Mouse (Mus musculus) heart, adult 8-10 months (tissue): ENCODE data around the gene Il2ra. TPM values are rescaled to one million over a fixed set of nuclear protein-coding genes. Genes with fewer than 3 reads are reported as not detected.

ENCODE experiments used
- DNase-seq: peaks from one replicate; pipeline ENCODE4 v3.0.0; 2022; ENCODE audit warnings: low spot score
- total RNA-seq, 4 experiments: library from RNA; stranded (reverse); gene quantifications; 2 replicates each; pipeline ENCODE4 v1.2.4; 2022

Il2ra gene
- total RNA-seq, 4 experiments from 2014 or later = 0.62 to 1.5 (median 1.3) TPM

DNA sequence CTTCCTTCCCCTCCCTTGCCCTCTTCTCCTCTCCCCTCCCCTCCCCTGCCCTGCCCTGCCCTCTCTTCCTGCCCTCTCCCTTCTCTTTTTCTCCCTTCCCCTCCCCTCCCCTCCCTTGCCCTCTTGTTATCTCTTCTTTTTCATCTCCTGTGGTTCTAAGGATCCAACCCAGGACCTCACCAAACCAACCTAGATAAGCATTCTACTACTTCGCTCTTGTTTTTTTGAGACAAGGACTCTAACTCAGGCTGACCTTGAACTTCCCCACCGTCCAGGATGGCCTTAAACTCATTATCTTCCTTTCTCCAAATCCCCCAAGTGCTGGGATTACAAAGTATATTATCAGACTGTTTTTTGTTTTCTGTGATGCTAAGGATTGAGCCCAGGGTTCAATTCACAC, 10.2 kb downstream of the Il2ra start:
- no peak for DNase-seq

DNA sequence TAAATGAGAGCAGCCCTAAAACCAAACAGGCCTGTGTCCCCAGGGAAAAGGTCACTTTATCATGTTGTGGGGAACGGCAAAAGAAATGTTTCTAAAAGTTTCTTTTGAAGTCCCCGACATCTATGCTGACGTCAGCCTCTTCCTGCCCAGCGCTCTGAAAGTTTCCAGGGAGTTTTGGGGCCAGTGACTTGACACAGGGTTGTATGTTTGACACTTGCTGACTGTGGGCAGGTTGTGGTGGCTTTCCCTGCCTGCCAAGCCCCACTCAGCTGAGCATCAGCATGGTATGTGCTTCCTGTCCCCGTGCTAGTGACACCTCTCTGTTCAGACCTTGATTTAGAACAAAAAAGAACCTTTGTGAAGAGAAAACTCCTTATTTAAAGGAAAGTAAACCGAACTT, 10.7 kb downstream of the Il2ra start:
- no peak for DNase-seq

GRCm38 (mm10) chr2:11653780-11654179, 11.2 kb downstream of the Il2ra start:
- DNase-seq = no peak

DNA sequence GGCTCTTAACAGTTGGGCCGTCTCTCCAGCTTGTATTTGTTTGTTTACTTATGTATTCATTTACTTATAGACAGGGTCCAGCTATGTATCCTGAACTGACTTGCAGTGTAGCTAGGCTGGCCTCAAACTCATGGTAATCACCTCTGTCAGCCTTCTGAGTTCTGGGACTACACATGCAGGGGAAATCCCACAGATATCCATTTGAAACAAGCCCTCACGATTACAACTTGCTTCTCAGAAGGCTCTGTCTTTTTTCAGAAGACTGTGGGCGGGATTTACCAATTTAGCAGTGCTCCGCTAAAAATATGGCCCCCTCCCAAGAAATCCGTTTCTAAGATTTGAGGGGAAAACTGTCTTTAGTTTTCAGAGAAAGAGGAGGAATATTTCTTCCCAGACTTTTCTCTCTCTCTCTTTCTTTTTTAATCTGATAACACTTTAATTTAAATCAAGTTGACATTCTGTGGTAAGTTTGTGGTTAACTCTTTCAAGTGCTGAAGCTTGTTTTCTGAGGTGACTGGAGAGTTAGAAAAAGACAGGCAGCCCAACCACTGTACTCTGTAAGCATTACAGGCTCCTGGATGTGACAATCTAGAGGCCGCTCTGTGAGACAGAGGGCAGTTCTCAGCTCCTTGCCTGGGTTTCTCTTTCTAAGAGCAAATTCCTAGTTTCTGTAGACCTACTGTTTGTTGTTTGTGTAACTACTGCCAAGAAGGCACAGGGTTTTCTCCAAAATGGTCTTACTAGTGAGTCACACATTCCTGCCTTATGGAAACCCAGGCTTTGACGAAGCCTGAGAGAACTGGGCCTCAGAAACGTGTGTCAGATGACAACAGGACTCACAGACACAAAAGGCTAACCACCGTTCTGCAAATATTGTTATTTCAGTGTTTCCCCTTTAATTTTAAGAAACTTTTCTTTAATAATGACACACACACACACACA, 12.7 kb downstream of the Il2ra start:
- peak; percentile 8 for DNase-seq

DNA sequence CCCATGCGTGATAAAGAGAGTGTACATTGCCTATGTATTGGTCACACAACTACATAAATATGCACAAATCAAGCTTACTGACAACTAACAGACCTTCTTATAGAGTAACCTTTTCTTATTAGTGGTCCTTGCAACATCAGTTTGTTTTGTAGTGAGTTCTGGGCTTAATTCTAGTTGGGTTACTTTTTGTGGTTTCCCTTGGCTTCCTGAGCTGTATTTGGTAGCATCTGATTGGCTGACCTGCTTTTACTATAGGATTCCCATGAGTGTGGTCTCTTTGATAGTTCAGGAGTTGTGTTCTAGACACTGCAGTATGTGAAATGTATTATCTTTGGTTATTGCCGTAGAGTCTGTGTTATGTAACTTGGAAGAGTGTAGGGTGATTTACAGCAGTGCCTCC, 15.0 kb downstream of the Il2ra start:
- no peak for DNase-seq

DNA sequence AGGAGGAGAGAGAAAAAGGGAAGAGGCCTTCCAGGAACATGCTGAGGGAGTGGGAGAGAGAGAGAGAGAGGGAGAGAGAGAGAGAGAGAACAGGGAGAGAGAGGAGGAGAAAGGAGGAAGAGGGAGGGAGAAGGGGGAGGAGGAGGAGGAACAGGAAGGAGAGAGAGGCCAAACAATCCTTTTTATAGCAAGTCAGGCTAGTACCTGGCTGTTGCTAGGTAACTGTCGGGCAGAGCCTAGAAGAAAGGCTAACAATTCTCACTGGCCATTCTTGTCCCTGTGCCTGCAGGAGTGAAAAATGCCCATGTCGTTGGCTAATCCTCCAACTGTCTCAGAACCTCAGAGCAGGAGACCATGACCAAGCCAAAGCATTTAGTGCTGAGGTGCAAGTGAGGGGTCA, 16.7 kb downstream of the Il2ra start:
- no peak for DNase-seq

DNA sequence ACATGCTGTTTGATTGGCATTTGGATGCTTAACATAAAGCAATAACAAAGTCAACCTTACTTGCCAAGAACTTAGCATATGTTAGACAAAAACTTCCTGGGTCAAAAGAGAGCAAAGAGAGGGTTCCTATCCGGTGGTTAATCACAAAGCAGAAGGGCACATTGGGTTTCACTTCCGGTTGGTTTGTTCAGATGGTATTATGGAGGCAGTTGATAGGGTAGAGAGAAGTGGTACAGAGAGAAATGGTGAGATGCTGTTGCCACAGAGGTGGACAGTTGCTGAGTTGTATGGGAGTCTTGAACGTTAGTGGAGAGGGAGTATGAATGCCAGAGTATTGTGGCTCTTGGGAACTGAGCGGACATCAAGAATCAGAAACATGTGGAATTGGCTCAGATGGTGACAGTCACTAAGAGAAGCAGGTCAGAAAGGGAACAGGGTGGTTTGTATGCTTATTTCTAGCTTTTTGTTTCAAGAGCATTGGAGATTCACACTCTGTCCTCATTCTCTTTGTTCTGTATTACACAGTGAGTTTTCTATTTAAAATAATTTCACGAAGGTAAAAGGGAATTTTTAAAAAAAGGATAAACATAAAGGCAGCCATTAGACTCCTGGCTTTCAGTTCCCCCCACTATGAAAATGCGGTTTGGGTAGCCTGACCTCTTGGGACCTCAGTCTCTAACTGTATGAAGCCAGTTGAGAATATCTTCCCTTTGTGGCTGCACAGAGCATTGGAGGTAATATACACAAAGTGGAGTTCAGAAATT, 19.7 kb downstream of the Il2ra start:
- no peak for DNase-seq

DNA sequence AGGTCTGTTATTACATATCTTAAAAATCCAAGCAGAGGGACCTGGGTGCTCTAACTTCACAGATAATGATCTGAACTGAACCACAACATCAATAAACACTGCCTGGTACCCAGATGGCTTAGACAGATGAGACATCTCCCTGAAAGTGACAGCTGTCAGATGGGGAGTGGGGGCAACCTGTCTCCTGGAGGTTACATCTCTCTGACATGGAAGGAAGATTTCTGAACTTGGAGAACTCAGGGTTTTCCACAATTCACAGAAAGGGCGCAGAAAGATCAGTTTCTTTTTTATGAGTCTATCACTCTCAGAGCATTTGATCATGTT, 20.3 kb downstream of the Il2ra start:
- no peak for DNase-seq

DNA sequence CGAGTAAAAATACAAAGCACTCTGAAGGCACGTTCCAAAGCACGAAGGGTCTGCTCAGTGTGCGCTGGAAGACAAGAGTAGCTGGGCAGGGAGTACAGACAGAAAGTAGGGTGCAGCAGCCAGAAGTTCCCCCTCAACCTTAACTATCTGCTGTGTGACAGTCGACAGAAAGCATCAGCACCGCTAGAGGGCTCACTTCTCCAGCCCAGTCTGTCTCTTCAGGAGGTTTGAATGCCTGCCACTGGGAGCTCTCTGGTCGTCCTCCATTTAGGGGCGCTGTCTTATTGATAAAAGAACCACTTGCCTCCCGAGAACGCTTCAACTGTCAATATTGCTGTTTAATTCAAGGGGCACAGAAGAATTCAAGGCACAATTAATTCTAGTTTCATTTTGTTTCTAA, 21.4 kb downstream of the Il2ra start:
- peak; percentile 75 for DNase-seq

DNA sequence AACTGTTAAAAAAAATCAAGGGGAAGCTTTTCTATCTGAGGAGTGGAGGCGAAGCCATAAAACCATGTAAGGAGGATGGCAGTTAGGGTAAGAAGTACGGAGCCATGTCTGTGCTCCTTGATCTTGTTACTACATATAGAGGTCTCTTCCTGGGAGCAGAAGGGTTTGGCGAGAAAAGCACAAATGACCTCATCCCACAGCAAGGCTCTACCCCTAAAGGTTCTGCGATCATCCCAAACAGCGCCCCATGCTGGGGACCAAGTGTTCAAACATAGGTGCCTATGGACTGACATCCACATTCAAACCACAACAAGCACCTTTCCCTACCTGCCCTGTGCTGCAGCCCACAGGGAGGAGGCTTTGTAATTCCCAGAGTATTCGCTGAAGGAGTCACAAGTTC, 21.8 kb downstream of the Il2ra start:
- no peak for DNase-seq

DNA sequence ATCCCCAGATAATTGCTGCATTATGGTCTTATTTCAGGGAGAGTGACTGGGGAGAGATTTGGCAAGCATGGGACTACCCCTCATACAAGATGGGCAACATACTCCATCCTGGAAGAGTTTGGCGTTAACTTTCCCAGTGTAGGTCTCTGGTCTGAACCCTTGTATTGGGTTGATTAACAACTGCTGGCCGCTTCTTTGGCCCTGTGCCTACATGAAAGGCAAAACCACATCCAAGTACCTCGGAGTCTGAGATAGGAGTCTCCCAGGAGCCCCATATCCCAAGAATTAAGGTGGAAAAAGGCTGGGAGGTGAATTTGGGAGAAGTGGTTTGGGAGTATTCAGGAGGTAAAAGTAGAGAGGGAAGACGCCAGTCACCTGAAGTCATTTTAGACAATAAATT, 22.2 kb downstream of the Il2ra start:
- no peak for DNase-seq

DNA sequence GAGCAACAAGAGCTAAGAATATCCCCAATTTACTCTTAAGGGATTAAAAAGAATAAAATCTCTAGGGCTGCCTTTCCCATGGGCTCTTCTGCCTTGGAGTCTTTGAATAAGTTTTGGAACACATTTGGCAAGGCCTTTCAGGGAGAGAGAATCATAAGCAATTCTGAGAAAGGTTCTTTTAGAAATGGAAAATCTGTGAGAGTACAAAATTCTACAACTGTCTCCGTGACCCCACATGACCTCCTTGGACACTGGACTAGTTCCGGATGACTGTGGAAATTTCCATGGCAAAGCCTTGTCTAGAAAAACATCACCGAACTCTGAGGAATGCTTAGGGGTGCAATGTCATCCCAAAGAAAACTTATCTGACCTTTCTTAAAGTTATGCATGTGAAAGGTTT, 22.7 kb downstream of the Il2ra start:
- peak; percentile 51 for DNase-seq

DNA sequence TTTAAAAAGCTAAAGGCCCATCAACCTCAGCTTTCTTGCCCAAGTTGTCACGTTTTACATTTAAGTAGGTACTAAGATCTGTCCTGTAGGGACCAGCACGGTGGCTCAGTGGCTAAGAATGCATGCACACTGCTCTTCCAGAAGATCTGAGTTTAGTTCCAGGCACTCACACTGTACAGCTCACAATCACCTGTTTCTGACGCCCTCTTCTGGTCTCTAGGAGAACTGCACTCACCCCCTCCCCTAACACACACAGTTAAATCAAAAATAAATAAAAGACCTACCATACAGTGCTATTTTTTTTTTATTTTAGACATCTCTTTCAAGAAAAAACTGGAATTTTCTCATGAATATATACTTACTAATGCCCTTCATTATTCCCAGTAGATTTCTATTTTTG, 29.5 kb downstream of the Il2ra start:
- DNase-seq = no peak

DNA sequence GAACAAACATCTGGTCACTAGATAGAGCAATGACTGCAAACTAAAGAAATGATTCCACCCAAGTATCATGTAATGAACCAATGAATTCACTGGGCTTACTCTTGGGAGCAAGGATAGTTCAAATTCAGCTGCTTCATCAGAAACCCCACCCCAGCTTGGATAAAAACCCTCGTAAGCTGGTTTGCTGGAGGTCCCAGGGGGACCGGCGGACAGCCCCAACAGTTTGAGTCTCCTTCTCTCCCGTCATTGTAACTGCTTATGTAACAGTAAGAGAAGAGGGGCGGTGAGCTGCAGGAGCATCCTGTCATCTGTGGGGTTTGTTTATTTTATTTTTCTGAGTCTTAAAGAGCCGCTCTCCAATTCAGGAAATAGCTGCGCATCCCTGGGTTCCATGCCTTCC, 37.0 kb downstream of the Il2ra start:
- DNase-seq = peak; percentile 9

DNA sequence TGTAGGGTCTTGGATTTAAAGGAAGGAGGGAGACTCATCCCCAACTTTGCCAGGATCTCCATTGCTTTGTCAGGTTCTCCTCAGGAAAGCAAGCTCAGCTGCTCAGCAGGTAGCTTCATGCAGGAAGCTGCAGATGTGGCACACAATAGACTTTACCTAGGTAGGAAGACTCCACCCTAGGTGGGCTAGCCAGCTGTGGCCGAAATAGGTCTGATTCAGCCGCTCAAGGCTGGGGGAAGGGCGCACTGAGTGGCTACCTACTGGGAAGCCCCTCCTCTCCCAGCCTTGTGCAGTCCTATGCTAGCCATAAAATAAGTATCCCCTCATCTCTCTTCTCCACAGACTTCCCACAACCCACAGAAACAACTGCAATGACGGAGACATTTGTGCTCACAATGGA, 40.1 kb downstream of the Il2ra start:
- DNase-seq = no peak

DNA sequence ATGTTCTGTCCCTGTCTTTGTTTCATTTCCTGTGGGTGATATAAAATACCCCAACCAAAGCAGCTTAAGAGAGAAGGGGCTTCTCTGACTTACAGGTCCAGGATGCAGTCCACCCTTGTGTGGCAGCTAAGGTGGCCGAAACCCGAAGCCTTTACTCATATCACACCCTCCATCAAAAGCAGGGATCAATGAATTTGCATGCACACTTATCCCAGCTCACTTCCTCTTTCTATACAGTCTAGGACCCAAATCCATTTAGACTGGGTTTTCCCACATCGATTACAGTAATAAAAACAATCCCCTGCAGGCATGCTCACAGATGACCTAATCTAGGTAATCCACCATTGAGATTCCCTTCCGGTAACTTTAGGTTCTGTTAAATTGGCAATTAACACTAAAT, 43.9 kb downstream of the Il2ra start:
- DNase-seq = no peak

- DNase-seq = no peak
These were observed 44.8 kb downstream of the Il2ra start for GRCm38 (mm10) chr2:11687436-11687835.

DNA sequence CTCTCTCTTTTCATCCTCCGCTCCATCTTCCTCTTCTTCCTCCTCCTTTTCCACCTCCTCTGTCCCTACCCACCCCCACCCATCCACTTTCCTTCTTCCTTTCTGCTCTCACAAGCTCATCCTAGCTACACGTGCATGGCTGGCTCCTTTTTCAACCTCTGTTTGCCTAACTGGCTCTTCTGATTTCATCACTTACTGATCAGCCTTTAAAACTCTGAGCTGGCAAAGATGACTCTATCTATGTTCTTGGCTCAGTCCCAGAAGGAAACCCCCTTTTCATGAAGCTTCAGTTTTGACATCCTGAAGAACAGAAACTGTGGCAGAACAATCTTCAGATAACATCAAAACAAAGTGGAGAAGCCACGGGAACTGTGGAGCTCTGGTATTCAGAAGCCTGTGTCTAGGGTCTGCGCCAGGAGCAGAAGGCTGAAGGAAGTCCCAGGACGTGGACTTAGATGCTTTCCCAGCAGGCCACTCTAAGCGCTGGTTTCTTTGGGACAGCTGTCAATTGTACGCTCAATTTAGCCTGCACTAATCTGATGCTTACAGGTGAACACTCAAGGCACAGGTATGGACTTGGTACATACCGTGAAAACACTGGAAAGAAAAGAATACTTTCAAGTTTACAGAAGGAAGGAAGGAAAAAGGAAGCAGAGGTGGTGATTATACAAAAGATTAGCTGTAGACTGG, 47.7 kb downstream of the Il2ra start:
- no peak for DNase-seq

DNA sequence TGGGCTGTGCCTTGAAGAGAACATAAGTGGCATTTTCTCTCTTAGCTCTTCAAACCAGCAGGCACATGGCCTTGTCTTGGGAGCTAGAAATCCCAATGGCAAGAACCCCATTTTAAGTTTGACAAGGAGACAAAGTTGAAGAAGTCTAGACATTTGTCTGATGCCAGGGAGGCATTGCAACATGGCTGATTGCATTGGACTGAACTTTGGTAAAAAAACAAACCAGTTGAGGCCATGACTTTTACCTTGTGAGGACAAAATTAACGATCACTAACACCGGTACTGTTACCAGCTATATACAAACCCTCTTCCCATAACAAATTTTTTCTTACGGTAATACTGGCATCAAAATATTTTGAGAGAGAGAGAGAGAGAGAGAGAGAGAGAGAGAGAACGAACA, 50.7 kb downstream of the Il2ra start:
- DNase-seq = no peak

DNA sequence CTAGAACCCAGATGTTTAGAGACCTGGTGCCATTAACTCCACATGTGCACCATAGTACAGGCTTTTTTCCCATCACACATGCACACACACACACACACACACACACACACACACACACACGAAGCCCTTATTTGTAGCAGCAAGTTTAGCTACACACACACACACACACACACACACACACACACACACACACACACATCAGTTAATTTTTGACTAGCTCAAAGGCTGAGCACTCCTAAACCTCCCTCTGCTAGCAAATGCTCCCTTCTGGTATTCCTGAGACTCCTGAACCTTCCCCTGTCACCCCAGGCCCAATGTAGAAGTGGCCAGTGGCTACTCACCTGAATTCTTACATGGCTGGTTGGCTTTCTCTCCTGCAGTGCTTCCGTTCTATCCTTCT, 51.5 kb downstream of the Il2ra start:
- no peak for DNase-seq

DNA sequence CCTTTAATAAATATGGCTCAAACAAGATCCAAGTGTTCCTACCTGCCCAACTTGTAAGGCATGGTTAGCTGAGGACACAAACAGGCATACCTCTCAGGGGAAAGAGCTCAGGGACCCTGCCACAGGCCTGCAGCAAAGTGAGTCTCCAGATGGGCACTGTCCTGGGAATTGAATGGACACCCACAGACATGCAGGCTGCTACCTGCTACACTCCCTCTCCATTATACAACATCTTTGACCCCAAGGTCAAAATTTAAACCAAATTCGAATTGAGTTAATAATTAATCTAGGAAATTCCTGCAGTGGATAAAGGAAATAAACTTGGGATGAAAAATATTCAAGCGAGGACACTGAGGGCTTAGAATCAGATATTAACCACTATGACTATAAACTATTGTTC, 53.3 kb downstream of the Il2ra start:
- no peak for DNase-seq

DNA sequence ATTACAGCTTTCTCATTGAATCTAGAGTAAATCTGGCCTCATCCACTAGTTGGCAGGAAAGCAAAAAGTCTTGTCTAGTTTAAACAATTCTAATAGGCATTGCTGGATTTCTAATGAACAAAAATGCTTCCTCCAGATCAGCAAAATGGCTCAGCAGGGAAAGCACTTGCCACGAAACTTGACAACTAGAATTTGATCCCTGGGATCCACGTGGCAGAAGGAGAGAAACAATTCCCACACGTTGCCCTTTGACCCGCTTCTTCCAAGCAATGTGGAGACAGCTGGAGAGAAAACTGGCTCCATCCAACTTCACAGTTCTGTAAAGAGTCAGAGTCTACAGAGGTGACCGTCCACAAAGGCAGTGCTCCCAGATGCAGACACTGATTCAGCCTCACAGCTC, 56.4 kb downstream of the Il2ra start:
- DNase-seq = no peak

DNA sequence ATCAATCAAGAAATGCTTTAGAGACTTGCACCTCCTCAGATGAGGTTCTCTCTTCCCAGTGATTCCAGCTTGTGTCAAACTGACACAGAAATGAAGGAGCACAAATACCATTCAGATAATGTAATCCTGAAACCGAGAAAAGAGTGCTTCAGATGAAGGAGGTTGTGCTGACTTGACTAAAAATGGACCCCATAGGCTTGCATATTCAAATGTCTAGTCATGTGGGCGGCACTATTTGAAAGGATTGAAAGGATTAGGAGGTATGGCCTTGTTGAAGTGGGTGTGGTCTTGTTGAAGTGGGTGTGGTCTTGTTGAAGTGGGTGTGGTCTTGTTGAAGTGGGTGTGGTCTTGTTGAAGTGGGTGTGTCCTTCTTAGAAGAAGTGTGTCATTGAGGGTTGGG, 57.3 kb downstream of the Il2ra start:
- no peak for DNase-seq
